Mouse (Mus musculus): ENCODE results near the gene Tbxa2r.

DNA sequence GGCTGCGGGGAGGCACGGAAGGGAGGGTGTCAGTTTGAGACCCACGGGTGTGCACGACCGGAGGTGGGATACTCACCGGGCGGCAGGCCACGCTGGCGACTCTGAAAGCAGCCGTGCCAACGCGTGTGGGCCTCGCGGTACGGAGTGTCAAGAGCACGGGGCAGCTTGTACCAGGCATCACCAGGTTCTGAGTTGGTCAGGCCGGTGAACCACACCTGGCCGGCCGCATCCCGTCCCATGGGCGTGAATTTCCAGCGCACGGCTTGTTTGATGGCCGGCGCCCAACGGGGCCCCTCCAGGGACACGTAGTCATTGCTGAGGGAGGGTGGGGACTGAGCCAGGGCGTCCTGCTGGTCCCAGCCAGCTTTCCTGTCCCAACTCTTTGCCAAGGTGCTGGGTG is 36.1 kb downstream of the Tbxa2r start:
- no peak for TF ChIP-seq POLR2A (IDR thresholded peaks at IDR 0.05; ENCODE audit: extremely low read depth, insufficient read depth, low read length)
- TF ChIP-seq CTCF (IDR thresholded peaks at IDR 0.05; ENCODE audit: low read depth, low read length), result no peak
